Mouse (Mus musculus) ES-E14 (cell line): ENCODE measurements around the gene Gipc3.

Source experiments
- HCFC1 ChIP-seq: IDR thresholded peaks from 2 replicates; pipeline ENCODE4 v1.6.1; 2012; ENCODE audit warnings: low read length, inconsistent platforms, borderline replicate concordance; ENCODE audit not compliant: insufficient read depth
- MAFK ChIP-seq: IDR thresholded peaks from 2 replicates; pipeline ENCODE4 v1.6.1; 2014; ENCODE audit warnings: mild to moderate bottlenecking, low read depth, low read length, inconsistent platforms; ENCODE audit not compliant: insufficient read depth
- ZC3H11A ChIP-seq: IDR thresholded peaks from 2 replicates; pipeline ENCODE4 v1.6.1; 2012; ENCODE audit warnings: low read depth, mild to moderate bottlenecking, inconsistent platforms, low read length, borderline replicate concordance
- ZNF384 ChIP-seq: IDR thresholded peaks from 2 replicates; pipeline ENCODE4 v1.6.1; 2012; ENCODE audit warnings: low read depth, low read length, inconsistent platforms

- TF ChIP-seq ZC3H11A = no peak
- TF ChIP-seq MAFK = no peak
- TF ChIP-seq ZNF384 = no peak
- TF ChIP-seq HCFC1 = no peak
Observed at GRCm38 (mm10) chr10:81334324-81334723, 8.7 kb downstream of the Gipc3 start.
